In the genomic region with DNA sequence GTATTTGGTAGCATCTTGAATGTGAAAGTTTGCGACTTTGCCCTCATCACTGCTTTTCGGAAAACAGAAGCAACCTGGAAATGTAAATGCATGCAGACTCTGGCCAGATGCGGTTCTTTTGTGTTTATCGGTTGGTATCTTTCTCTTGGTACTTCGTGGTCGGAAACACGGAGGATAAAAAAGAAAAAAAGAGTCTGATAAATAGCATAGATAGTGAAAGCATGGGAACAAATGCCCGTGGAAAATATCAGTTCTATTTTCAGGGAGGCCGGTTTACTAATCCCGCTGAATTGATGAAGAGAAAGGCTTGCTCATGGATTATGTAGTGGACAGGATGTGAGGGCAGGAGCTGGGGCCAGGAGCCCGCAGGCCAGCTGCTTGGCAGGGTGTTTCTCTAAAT, we compare ENCODE assay signal across 8 mouse cellular contexts. TPM values are rescaled to one million over a fixed set of nuclear protein-coding genes. Genes with fewer than 3 reads are reported as not detected.
A peak's percentile ranks its signal among the peaks of the same experiment; 100 is the strongest.
DNase-seq lines count a peak whose midpoint lies in the region; ATAC-seq and TF ChIP-seq lines count a peak whose summit lies in the region.

No protein-coding gene starts in this region.

- peak overlapping the region; percentile 79 for H3K9ac ChIP-seq in lung, embryonic 14.5 days
- H3K9ac ChIP-seq in hindbrain, embryonic 14.5 days, result peak overlapping the region; percentile 94
- peak overlapping the region; percentile 96 for H3K9ac ChIP-seq in midbrain, embryonic 15.5 days

- H3K27me3 ChIP-seq in lung, embryonic 14.5 days (ENCODE audit: insufficient read depth, low read length), result no peaks in the 10 kb centered on the region
- no peaks in the 10 kb centered on the region for H3K27me3 ChIP-seq in hindbrain, embryonic 14.5 days (ENCODE audit: control insufficient read depth, insufficient read depth, low read length)
- H3K27me3 ChIP-seq in midbrain, embryonic 15.5 days (replicated peaks), result no peaks in the 10 kb centered on the region

- no peaks in the 10 kb centered on the region for H3K9me3 ChIP-seq in lung, embryonic 14.5 days (ENCODE audit: low read depth, low read length)
- H3K9me3 ChIP-seq in hindbrain, embryonic 14.5 days (ENCODE audit: control insufficient read depth, low read length), result no peaks in the 10 kb centered on the region
- H3K9me3 ChIP-seq in midbrain, embryonic 15.5 days, result no peaks in the 10 kb centered on the region

- no peak for TF ChIP-seq CTCF in lung, embryonic 14.5 days (IDR thresholded peaks at IDR 0.05; ENCODE audit: low read depth)

- H3K4me1 ChIP-seq in lung, embryonic 14.5 days (ENCODE audit: insufficient read depth), result peaks cover 7% of the 10 kb centered on the region; the same call in 1 of the 2 replicates
- H3K4me1 ChIP-seq in hindbrain, embryonic 14.5 days (replicated peaks; ENCODE audit: control insufficient read depth, insufficient read depth, low read length), result peaks cover 46% of the 10 kb centered on the region
- peaks cover 51% of the 10 kb centered on the region for H3K4me1 ChIP-seq in midbrain, embryonic 15.5 days

- peak overlapping the region; percentile 59 for H3K4me2 ChIP-seq in lung, embryonic 14.5 days
- peak overlapping the region; percentile 69 for H3K4me2 ChIP-seq in hindbrain, embryonic 14.5 days (replicated peaks)
- peak overlapping the region; percentile 73 for H3K4me2 ChIP-seq in midbrain, embryonic 15.5 days

- 1% methylated on average over 11 of the region's 11 CpGs for WGBS in lung, embryonic 14.5 days
- WGBS in hindbrain, embryonic 14.5 days, result under 1% methylated on average over 11 of the region's 11 CpGs
- WGBS in midbrain, embryonic 15.5 days, result 0% methylated on average over 11 of the region's 11 CpGs

- H3K36me3 ChIP-seq in lung, embryonic 14.5 days (ENCODE audit: insufficient read depth), result no peaks in the 10 kb centered on the region
- 0 out of 2 replicates have a peak, but pooled peaks cover 4% of the 10 kb centered on the region for H3K36me3 ChIP-seq in hindbrain, embryonic 14.5 days (replicated peaks; ENCODE audit: control insufficient read depth, insufficient read depth)
- H3K36me3 ChIP-seq in midbrain, embryonic 15.5 days (replicated peaks), result no peaks in the 10 kb centered on the region

- peak overlapping the region; percentile 91 for H3K27ac ChIP-seq in lung, embryonic 14.5 days (ENCODE audit: low read depth)
- H3K27ac ChIP-seq in hindbrain, embryonic 14.5 days, result peak overlapping the region; percentile 96
- peak overlapping the region; percentile 97 for H3K27ac ChIP-seq in midbrain, embryonic 15.5 days

- DNase-seq in lung, embryonic 14.5 days, result peak; percentile 43
- no peak for DNase-seq in lung, adult 18-20 months
- peak; percentile 20 for DNase-seq in embryo, embryonic 11 days
- DNase-seq in hindbrain, embryonic 14.5 days (ENCODE audit: low spot score), result peak; percentile 51
- DNase-seq in frontal cortex, postnatal 36 days (ENCODE audit: low spot score in 2 of 2), result no peak
- DNase-seq in c-Kit-positive CD71-positive TER-119-positive erythroid progenitor cells, embryonic 14.5 days (ENCODE audit: low spot score), result no peak

- peak overlapping the region; percentile 85 for H3K4me3 ChIP-seq in lung, embryonic 14.5 days (ENCODE audit: low read depth, low read length)
- peak overlapping the region; percentile 73 for H3K4me3 ChIP-seq in hindbrain, embryonic 14.5 days (replicated peaks; ENCODE audit: low read length)
- peak overlapping the region; percentile 95 for H3K4me3 ChIP-seq in midbrain, embryonic 15.5 days

- no peak for ATAC-seq in lung, embryonic 14.5 days (ENCODE audit: insufficient read depth)
- ATAC-seq in hindbrain, embryonic 14.5 days (ENCODE audit: low FRiP score), result no peak
- no peak for ATAC-seq in midbrain, embryonic 15.5 days (replicated peaks)
- ATAC-seq in activated CD4-positive, CD25-positive, alpha-beta regulatory T cell, adult 4 months, result no peak

RNA-seq across cellular contexts. Expression of a gene that starts 1.4 kb away (rescaled TPM):
- 25.4 and 28.5 TPM in 2 replicates for polyA plus RNA-seq in lung, embryonic 14.5 days (2014; fragmentation: Nextera tagmentation; extraction: Ambion mirVana)
- 61.8 and 67.1 TPM in 2 replicates for polyA plus RNA-seq in hindbrain, embryonic 14.5 days (2014; fragmentation: Nextera tagmentation; extraction: Ambion mirVana)
- 63.5 and 68.6 TPM in 2 replicates for polyA plus RNA-seq in midbrain, embryonic 15.5 days (2015; fragmentation: Nextera tagmentation; extraction: Ambion mirVana)
- polyA plus RNA-seq in activated CD4-positive, CD25-positive, alpha-beta regulatory T cell, adult 4 months (2017; shearing (Covaris generic)), result 1 to 10 TPM; 3.2 to 5.6 TPM

RNA-seq across cellular contexts. Expression of a gene that starts 1.7 kb away (rescaled TPM):
- 69.7 and 74.5 TPM in 2 replicates for polyA plus RNA-seq in lung, embryonic 14.5 days (2014; fragmentation: Nextera tagmentation; extraction: Ambion mirVana)
- polyA plus RNA-seq in hindbrain, embryonic 14.5 days (2014; fragmentation: Nextera tagmentation; extraction: Ambion mirVana), result 101 and 111 TPM in 2 replicates
- 115 and 127 TPM in 2 replicates for polyA plus RNA-seq in midbrain, embryonic 15.5 days (2015; fragmentation: Nextera tagmentation; extraction: Ambion mirVana)
- 10 to 100 TPM; 67.0 to 69.8 TPM for polyA plus RNA-seq in activated CD4-positive, CD25-positive, alpha-beta regulatory T cell, adult 4 months (2017; shearing (Covaris generic))

RNA-seq across cellular contexts. Expression of a gene that starts 41.9 kb away (rescaled TPM):
- polyA plus RNA-seq in lung, embryonic 14.5 days (2014; fragmentation: Nextera tagmentation; extraction: Ambion mirVana), result 34.4 and 35.9 TPM in 2 replicates
- 26.4 and 28.1 TPM in 2 replicates for polyA plus RNA-seq in hindbrain, embryonic 14.5 days (2014; fragmentation: Nextera tagmentation; extraction: Ambion mirVana)
- 19.8 and 20.5 TPM in 2 replicates for polyA plus RNA-seq in midbrain, embryonic 15.5 days (2015; fragmentation: Nextera tagmentation; extraction: Ambion mirVana)
- polyA plus RNA-seq in activated CD4-positive, CD25-positive, alpha-beta regulatory T cell, adult 4 months (2017; shearing (Covaris generic)), result 10 to 100 TPM; 12.0 to 27.2 TPM

Comparison
In these comparisons a context has a peak if more than half of its experiments do, and no peak if none do; other contexts are left out.
1. DNase-seq: peak in lung, embryonic 14.5 days (single experiment), embryo, embryonic 11 days (single experiment) and hindbrain, embryonic 14.5 days (single experiment); none in lung, adult 18-20 months (0 of 2), frontal cortex, postnatal 36 days (0 of 2) and c-Kit-positive CD71-positive TER-119-positive erythroid progenitor cells, embryonic 14.5 days (single experiment).
2. Peak in every context shown above with its lines, with median percentiles within 50 percentile points of each other: H3K27ac ChIP-seq, H3K4me2 ChIP-seq, H3K4me3 ChIP-seq and H3K9ac ChIP-seq.